Mouse (Mus musculus) midbrain, postnatal 0 days (tissue): ENCODE measurements around the gene Anxa11. TPM values are rescaled to one million over a fixed set of nuclear protein-coding genes. Genes with fewer than 3 reads are reported as not detected.

Experiments
- microRNA-seq: library from miRNA; unstranded; fragments of <30 nt; microRNA quantifications from one replicate; pipeline ENCODE4, GENCODE M21; 2016; ENCODE audit warnings: borderline number of aligned reads
- polyA plus RNA-seq: library from polyadenylated mRNA; unstranded; fragments of >200 nt; fragmentation: Nextera tagmentation; extraction: Ambion mirVana; gene quantifications from 2 replicates; pipeline ENCODE4 v1.2.1, GENCODE M21; 2015
- total RNA-seq: library from RNA; depleted of rRNA; stranded (reverse); fragments of >200 nt; gene quantifications from 2 replicates; pipeline ENCODE4 v1.2.3, GENCODE M21; 2014; rRNA removed

The Anxa11 gene
- total and polyA plus RNA-seq, 2 experiments from 2014 or later, result 2.7 to 3.3 TPM

Small RNA genes lying within 50 kb of the gene (microRNA-seq; reads per million reads assigned to microRNA genes)
- gene Gm23701, result not detected

Other genes with a start within 250 kb of the Anxa11 start
- gene Ppif, start 148.0 kb upstream of the Anxa11 start, total RNA-seq, result 51.4 and 55.8 TPM in 2 replicates
- gene Ppif, start 148.0 kb upstream of the Anxa11 start, polyA plus RNA-seq, result 50.2 and 52.2 TPM in 2 replicates
- 28.3 and 34.3 TPM in 2 replicates for gene Zcchc24, start 73.1 kb upstream of the Anxa11 start, total RNA-seq
- gene Zcchc24, start 73.1 kb upstream of the Anxa11 start, polyA plus RNA-seq, result 13.9 and 15.3 TPM in 2 replicates
- gene Plac9a, start 60.9 kb downstream of the Anxa11 start, total RNA-seq, result not detected in 2 replicates
- gene Plac9a, start 60.9 kb downstream of the Anxa11 start, polyA plus RNA-seq, result not detected in 2 replicates
- gene Tmem254a, start 85.5 kb downstream of the Anxa11 start, total RNA-seq, result 9.9 and 11.2 TPM in 2 replicates
- 6.5 and 10.4 TPM in 2 replicates for gene Tmem254a, start 85.5 kb downstream of the Anxa11 start, polyA plus RNA-seq
- not detected in 2 replicates for gene Cphx1, start 96.1 kb downstream of the Anxa11 start, total RNA-seq
- gene Cphx1, start 96.1 kb downstream of the Anxa11 start, polyA plus RNA-seq, result 0.35 TPM in 1 of 2 replicates, not detected in the other
- 1.2 and 2.6 TPM in 2 replicates for gene Duxbl1, start 136.4 kb downstream of the Anxa11 start, total RNA-seq
- gene Duxbl1, start 136.4 kb downstream of the Anxa11 start, polyA plus RNA-seq, result 1.2 and 1.3 TPM in 2 replicates
- 4.9 and 5.9 TPM in 2 replicates for gene Gm9780, start 200.6 kb downstream of the Anxa11 start, total RNA-seq
- 13.8 and 14.5 TPM in 2 replicates for gene Gm9780, start 200.6 kb downstream of the Anxa11 start, polyA plus RNA-seq
- gene Tmem254c, start 225.2 kb downstream of the Anxa11 start, total RNA-seq, result 37.7 and 39.0 TPM in 2 replicates
- 36.2 and 49.6 TPM in 2 replicates for gene Tmem254c, start 225.2 kb downstream of the Anxa11 start, polyA plus RNA-seq
- gene Cphx2, start 239.4 kb downstream of the Anxa11 start, total RNA-seq, result not detected in 2 replicates
- not detected in 2 replicates for gene Cphx2, start 239.4 kb downstream of the Anxa11 start, polyA plus RNA-seq
- not detected in 2 replicates for gene Cphx3, start 240.1 kb downstream of the Anxa11 start, total RNA-seq
- not detected in 2 replicates for gene Cphx3, start 240.1 kb downstream of the Anxa11 start, polyA plus RNA-seq